Mouse (Mus musculus): Measurements from ENCODE around the gene Sell. TPM values are rescaled to one million over a fixed set of nuclear protein-coding genes. Genes with fewer than 3 reads are reported as not detected.

Sell gene
- polyA plus RNA-seq, 1 experiment from 2014 or later = not detected

DNA sequence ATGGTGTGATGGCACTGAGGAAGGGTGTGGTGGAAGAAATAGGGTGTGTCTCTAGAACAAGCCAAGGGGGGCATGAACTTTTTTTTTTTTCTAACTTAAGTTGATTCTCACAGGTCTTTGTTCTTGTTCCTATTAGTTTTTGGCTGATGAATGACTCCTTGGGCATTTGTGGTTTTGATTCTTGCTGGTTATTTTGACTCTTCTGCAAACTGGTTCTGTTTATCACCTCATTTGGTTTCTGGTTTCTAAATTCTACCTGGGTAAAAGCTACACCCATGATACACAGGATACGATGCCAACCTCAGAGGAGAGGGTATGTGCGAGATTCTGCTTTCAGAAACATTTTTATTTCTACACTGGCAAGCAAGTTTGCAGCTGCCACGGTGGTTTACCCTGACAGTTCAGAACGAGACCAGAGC lies 16.6 kb downstream of the Sell start:
- Histone ChIP-seq H3K4me3 (no peak overlapping the region), H3K27me3 (ENCODE audit: poor library complexity, severe bottlenecking) (no peaks in the 10 kb centered on the region), H3K27ac (no peak overlapping the region), H3K9me3 (no peaks in the 10 kb centered on the region), H3K4me1 (no peaks in the 10 kb centered on the region), H3K36me3 (replicated peaks) (no peaks in the 10 kb centered on the region)
- no peak for DNase-seq (ENCODE audit: extremely low spot score, low spot score)
- WGBS = 84% methylated on average over 4 of the region's 4 CpGs

DNA sequence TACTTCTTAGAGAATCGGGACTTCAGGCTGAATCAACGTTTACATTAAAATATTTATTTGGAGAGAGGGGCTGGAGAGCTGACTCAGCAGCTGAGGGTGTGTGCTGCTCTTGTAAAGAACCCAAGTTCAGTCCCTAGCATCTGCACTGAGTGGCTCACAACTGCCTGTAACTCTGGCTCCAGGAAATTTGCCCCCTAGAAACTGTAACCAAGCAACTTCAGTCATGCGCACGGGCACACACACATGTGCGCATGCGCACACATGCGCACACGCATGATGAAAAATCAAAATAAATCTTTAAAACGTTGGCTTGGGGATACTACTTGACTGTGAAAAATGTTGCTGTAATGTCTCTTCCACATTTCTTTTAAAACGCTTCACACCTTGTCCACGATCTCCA lies 17.3 kb downstream of the Sell start:
- Histone ChIP-seq H3K27me3 (ENCODE audit: poor library complexity, severe bottlenecking) (no peaks in the 10 kb centered on the region), H3K4me3 (no peak overlapping the region), H3K9me3 (no peaks in the 10 kb centered on the region), H3K27ac (no peak overlapping the region), H3K36me3 (replicated peaks) (no peaks in the 10 kb centered on the region), H3K4me1 (no peaks in the 10 kb centered on the region)
- 91% methylated on average over 11 of the region's 11 CpGs for WGBS
- no peak for DNase-seq (ENCODE audit: extremely low spot score, low spot score)

DNA sequence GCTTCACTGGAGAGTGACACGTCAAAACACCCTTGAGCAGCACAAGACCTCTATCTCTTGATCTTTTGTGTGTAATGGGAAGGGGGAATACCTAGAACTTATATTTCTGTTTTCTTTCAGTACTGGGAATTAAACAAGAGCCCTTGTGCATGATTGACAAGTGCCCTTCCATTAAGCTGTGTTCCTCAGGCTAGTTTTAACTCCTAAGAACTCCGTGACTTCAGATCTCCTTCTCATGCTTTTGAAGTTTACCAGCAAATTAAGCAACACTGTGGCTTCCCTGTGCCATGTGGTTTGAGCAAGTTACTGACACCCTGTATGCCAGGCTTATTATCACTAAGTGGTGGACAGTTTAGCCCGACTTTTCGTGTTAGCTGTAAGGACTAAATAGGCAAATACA lies 21.3 kb downstream of the Sell start:
- H3K36me3 ChIP-seq (replicated peaks) = no peaks in the 10 kb centered on the region
- H3K9me3 ChIP-seq = no peaks in the 10 kb centered on the region
- no peaks in the 10 kb centered on the region for H3K27me3 ChIP-seq (ENCODE audit: poor library complexity, severe bottlenecking)
- no peak for DNase-seq (ENCODE audit: extremely low spot score, low spot score)
- WGBS = 92% methylated on average over 4 of the region's 4 CpGs
- H3K27ac ChIP-seq = no peak overlapping the region
- H3K4me1 ChIP-seq = no peaks in the 10 kb centered on the region
- H3K4me3 ChIP-seq = no peak overlapping the region

DNA sequence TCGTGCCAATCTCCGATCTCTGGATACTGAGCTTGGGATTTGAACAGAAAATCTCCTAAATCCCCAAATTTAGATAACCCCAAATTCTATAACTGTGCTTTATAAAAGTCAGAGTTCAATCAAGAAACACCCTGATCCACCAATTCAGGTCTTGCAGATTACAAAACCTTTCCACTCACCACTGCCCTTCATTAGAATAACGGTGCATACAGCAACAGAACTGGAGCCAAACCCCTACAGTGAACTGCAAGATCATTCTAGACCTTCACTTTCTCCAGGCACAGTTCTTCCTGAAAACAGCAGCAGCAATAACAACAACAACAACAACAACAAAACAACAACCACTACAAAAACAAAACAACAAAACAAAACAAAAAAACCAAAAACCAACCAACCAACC lies 25.0 kb downstream of the Sell start:
- H3K27me3 ChIP-seq (ENCODE audit: poor library complexity, severe bottlenecking) = no peaks in the 10 kb centered on the region
- no peak overlapping the region for H3K4me3 ChIP-seq
- WGBS = 87% methylated on average over 3 of the region's 3 CpGs
- H3K4me1 ChIP-seq = no peaks in the 10 kb centered on the region
- no peak for DNase-seq (ENCODE audit: extremely low spot score, low spot score)
- H3K27ac ChIP-seq = no peak overlapping the region
- no peaks in the 10 kb centered on the region for H3K36me3 ChIP-seq (replicated peaks)
- no peaks in the 10 kb centered on the region for H3K9me3 ChIP-seq

DNA sequence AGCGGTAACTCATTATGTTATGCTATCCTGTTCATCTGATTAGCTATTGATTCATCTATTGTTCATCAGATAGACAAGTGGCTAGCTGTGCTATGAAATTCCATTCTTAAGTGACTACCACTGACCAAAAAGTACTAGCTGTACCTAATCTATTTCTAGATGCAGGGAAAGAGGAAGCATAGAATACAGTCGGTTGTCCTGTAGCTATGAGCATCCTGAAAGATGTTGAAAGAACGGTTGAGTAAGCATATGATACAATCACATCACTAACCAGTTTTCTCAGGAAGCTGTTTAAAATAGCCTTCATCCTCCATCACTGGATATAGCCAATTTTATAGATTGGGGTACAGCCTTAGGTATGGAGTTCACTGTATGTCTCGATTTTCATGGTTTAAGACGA lies 26.1 kb downstream of the Sell start:
- no peak overlapping the region for H3K4me3 ChIP-seq
- H3K9me3 ChIP-seq = no peaks in the 10 kb centered on the region
- DNase-seq (ENCODE audit: extremely low spot score, low spot score) = no peak
- no peaks in the 10 kb centered on the region for H3K36me3 ChIP-seq (replicated peaks)
- no peak overlapping the region for H3K27ac ChIP-seq
- 93% methylated on average over 5 of the region's 5 CpGs for WGBS
- H3K27me3 ChIP-seq (ENCODE audit: poor library complexity, severe bottlenecking) = no peaks in the 10 kb centered on the region
- H3K4me1 ChIP-seq = no peaks in the 10 kb centered on the region

DNA sequence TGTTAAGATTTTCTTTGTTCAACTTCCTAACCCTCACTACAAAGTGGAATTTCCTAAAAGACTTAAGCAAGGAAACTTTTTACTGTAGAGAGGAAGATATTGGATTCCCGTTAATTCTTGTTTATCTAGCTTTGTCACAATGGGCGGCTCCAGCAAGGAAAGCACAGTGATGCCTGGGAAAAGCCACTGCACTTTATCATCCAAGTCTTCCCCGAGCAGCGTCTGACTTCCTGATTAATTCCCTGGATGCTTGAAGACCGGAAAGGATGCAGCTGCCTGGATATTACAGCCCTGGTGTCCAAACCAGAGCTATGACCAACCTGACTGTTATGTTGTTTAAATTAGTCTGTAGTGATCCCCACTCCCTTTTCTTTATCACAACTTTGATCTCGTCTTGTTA lies 35.0 kb downstream of the Sell start:
- Histone ChIP-seq H3K27me3 (ENCODE audit: poor library complexity, severe bottlenecking) (no peaks in the 10 kb centered on the region), H3K27ac (no peak overlapping the region), H3K9me3 (no peaks in the 10 kb centered on the region), H3K4me3 (no peak overlapping the region), H3K4me1 (no peaks in the 10 kb centered on the region), H3K36me3 (replicated peaks) (no peaks in the 10 kb centered on the region)
- DNase-seq (ENCODE audit: extremely low spot score, low spot score) = no peak
- WGBS = 80% methylated on average over 6 of the region's 6 CpGs

DNA sequence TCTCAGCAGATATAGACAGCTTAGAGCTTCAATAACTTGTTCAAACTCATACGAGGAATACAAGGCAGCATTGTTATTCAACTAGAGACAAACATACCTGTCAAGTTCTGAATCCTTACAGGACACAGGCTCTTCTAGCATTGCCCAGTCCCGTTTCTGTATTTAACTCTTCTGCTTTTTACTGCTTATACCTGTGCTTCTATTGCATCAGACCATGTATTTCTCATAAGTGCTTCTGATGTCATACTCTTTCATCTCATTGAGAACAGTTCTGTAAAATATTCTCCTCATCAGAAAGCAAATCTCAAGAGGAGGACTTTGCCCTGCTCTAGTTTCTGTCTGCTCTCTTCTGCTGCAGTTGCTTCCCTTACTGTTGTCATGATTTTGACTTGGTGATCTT lies 36.1 kb downstream of the Sell start:
- Histone ChIP-seq H3K27ac (no peak overlapping the region), H3K4me1 (no peaks in the 10 kb centered on the region), H3K4me3 (no peak overlapping the region), H3K36me3 (replicated peaks) (no peaks in the 10 kb centered on the region), H3K9me3 (no peaks in the 10 kb centered on the region), H3K27me3 (ENCODE audit: poor library complexity, severe bottlenecking) (no peaks in the 10 kb centered on the region)
- 80% methylated on average over 2 of the region's 2 CpGs for WGBS
- DNase-seq (ENCODE audit: extremely low spot score, low spot score) = no peak

DNA sequence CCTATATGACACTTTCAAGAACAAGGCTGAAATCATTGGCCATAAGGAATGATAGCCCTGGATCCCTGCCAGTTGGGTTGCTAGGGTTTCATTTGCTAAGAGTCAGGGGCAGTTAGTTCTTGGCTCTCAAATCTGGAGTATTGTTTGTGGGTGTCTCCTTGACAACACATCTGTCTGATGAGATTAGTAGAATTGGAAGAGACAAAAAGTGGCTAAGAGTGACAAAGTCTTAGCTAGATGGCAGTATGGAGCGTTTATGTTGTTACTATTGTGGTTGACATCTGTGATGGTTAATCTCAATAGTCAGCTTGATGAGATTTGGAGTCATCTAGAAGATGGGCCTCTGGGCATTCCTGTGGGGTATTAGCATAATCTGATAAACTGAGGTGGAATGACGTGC lies 36.6 kb downstream of the Sell start:
- no peaks in the 10 kb centered on the region for H3K9me3 ChIP-seq
- H3K4me1 ChIP-seq = no peaks in the 10 kb centered on the region
- no peaks in the 10 kb centered on the region for H3K36me3 ChIP-seq (replicated peaks)
- no peaks in the 10 kb centered on the region for H3K27me3 ChIP-seq (ENCODE audit: poor library complexity, severe bottlenecking)
- no peak overlapping the region for H3K4me3 ChIP-seq
- no peak for DNase-seq (ENCODE audit: extremely low spot score, low spot score)
- 75% methylated on average over 2 of the region's 2 CpGs for WGBS
- no peak overlapping the region for H3K27ac ChIP-seq

DNA sequence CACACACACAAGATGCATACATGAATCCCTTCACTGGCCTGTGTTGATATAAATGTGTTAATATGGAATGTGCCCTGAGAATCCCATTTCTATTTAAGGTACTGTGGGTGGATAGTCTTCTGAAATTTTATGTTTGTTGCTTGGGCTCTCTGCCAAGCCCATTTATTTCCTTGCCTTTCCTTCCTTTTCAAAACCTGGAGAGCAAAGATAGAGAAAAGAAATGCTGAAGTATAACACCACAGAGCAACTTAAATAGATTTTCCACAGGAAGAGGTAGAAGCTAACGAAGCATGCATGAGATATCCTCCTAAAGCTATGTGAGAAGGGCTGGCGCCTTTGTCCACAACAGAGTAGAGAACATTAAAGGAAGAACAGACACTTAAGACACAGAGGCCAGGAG lies 48.0 kb downstream of the Sell start:
- WGBS = 96% methylated on average over 2 of the region's 2 CpGs
- DNase-seq (ENCODE audit: extremely low spot score, low spot score) = no peak
- H3K4me1 ChIP-seq = no peaks in the 10 kb centered on the region
- H3K27me3 ChIP-seq (ENCODE audit: poor library complexity, severe bottlenecking) = no peaks in the 10 kb centered on the region
- H3K36me3 ChIP-seq (replicated peaks) = no peaks in the 10 kb centered on the region
- H3K27ac ChIP-seq = no peak overlapping the region
- H3K9me3 ChIP-seq = no peaks in the 10 kb centered on the region
- no peak overlapping the region for H3K4me3 ChIP-seq

DNA sequence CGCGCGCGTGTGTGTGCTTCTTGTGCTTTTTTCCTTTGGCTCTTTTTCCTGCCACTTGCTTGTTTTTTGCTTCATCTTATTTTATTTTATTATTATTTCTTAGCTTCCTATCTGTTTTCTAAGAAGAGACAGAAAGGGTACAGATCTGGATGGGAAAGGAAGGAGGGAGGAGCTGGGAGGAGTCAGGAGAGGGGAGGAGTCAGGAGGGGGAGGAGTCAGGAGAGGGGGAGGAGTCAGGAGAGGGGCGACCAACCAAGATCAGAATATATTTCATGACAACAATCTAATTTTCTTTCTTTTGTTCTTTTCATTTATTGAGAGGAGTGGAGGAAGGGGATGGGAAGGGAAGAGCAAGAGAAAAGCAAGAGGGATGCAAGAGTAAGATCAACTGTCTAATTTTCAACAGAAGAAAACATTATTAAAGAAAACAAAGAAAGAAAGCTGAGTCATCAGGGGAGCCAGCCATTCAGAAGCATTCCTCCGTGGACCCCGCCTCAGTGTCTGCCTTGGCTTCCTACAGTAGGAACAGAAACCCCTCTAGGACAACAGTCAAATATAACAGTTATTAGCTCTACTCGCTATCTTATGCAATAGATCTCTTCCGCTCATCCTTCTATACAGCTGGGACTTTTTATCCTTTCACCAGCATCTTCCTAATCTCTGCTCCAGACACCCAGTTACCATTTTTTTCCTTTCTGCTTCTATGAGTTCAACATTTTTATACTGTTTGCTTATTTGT lies 49.0 kb downstream of the Sell start:
- H3K4me1 ChIP-seq = peaks cover 9% of the 10 kb centered on the region
- H3K27ac ChIP-seq = no peak overlapping the region
- H3K27me3 ChIP-seq (ENCODE audit: poor library complexity, severe bottlenecking) = no peaks in the 10 kb centered on the region
- 97% methylated on average over 9 of the region's 9 CpGs for WGBS
- H3K9me3 ChIP-seq = no peaks in the 10 kb centered on the region
- H3K36me3 ChIP-seq (replicated peaks) = no peaks in the 10 kb centered on the region
- DNase-seq (ENCODE audit: extremely low spot score, low spot score) = no peak
- no peak overlapping the region for H3K4me3 ChIP-seq

DNA sequence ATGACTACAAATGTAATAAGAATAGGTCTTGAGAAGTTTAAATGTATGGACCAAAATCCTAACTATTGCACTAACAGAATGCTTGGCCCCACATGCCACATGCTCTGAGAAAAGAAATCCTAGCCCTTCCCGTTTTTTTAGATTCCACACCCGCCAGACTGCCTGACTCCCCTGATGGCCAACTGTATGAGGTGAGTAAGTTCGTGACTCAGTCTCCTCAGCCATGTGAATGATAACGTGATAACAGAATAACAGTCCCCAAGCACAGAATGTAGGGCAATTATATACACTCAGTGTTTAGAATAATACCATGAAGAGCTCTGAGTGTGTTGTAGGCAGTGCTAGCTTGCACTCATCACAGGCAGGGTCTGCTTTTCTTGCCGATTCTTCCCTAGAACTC lies 52.5 kb downstream of the Sell start:
- no peaks in the 10 kb centered on the region for H3K9me3 ChIP-seq
- WGBS = 85% methylated on average over 5 of the region's 5 CpGs
- H3K4me1 ChIP-seq = peaks cover 10% of the 10 kb centered on the region
- H3K4me3 ChIP-seq = no peak overlapping the region
- no peaks in the 10 kb centered on the region for H3K36me3 ChIP-seq (replicated peaks)
- no peak for DNase-seq (ENCODE audit: extremely low spot score, low spot score)
- no peaks in the 10 kb centered on the region for H3K27me3 ChIP-seq (ENCODE audit: poor library complexity, severe bottlenecking)
- no peak overlapping the region for H3K27ac ChIP-seq

DNA sequence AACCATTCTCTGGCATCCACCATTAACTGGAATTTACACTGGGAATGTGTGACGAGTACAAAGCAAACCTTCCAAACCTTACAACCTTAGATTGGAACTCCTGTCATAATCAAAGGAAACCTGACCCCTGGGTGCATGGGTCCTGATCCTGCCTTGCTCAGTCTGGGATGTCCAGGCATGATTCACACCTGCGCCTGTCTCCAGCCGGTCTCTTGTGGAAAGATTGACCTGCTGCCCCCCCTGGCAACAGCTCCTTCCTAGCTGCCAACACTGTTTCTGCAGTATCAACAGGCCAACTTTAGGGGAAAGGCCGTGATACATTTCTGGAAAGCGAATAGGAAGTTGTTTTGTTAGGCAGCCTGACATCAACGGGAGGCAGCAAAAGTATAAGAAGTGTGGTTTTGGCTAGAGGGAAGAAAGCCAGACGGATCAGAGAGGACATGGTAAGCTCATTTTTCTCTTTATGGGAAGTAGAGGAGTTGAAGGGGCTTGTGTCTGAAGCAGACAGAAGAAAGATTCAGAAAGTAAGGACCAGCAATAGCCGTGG lies 53.2 kb downstream of the Sell start, which contains the start of gene Selp:
Selp (plus strand) TSS at position 318 of the 547 bp plus-strand sequence.
- Histone ChIP-seq H3K27me3 (ENCODE audit: poor library complexity, severe bottlenecking) (no peaks in the 10 kb centered on the region), H3K4me3 (no peak within 1 kb of the TSS), H3K9me3 (no peaks in the 10 kb centered on the region), H3K36me3 (replicated peaks) (no peaks in the 10 kb centered on the region), H3K4me1 (peaks cover 10% of the 10 kb centered on the region), H3K27ac (no peak within 1 kb of the TSS)
- WGBS = 77% methylated on average over 8 of the region's 8 CpGs
- no peak for DNase-seq (ENCODE audit: extremely low spot score, low spot score)

DNA sequence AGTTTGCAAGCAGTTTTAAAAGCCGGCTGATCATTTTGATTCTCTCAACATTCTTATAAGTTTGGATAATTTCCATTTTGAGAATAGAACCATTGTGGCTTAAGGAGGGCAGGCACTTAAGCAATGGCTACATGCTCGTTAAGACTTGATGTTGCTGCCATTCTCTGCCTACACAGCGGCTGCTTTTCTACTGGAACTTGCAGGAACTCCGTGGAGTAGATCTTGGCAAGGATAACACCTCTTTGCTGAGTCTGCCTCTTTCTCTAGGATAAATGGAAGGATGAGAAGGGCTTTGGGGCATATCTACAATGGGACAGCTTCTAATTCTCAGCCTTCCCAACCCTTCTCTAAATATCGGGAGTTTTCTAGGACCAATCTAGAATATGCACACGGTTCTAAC lies 53.9 kb downstream of the Sell start:
- no peak for DNase-seq (ENCODE audit: extremely low spot score, low spot score)
- Histone ChIP-seq H3K4me3 (no peak overlapping the region), H3K9me3 (no peaks in the 10 kb centered on the region), H3K36me3 (replicated peaks) (no peaks in the 10 kb centered on the region), H3K27me3 (ENCODE audit: poor library complexity, severe bottlenecking) (no peaks in the 10 kb centered on the region), H3K27ac (no peak overlapping the region), H3K4me1 (peaks cover 10% of the 10 kb centered on the region)
- WGBS = 78% methylated on average over 6 of the region's 6 CpGs

Measured in forebrain, embryonic 10.5 days (tissue).